Mouse (Mus musculus) CH12.LX (cell line): ENCODE measurements at regions not wholly inside any gene's neighbourhood (a gene's known extent, or its start where the extent isn't known, plus 50 kb on each side); places are given as distances from the start of the nearest gene placed in this dataset.

Experiments used
- DNase-seq: peaks from one replicate; pipeline ENCODE4 v3.0.0-alpha.2; 2013; ENCODE audit errors: extremely low read depth
- H3K27ac ChIP-seq: 2 replicates; pipeline ENCODE4 v1.5.1; 2012; ENCODE audit warnings: low read depth, mild to moderate bottlenecking, control low read depth, moderate library complexity; ENCODE audit not compliant: insufficient read depth
- H3K27me3 ChIP-seq: replicated peaks from 2 replicates; pipeline ENCODE3; 2012; ENCODE audit warnings: inconsistent platforms
- H3K36me3 ChIP-seq, 2 experiments: replicated peaks in 1 of 2; 2 replicates each; pipeline versions ENCODE3 to v1.6.1; 2012; ENCODE audit warnings: inconsistent platforms in 1 of 2, low read length in 1 of 2, mild to moderate bottlenecking in 1 of 2, mixed read lengths in 1 of 2, moderate library complexity in 1 of 2; ENCODE audit not compliant: control insufficient read depth in 1 of 2, insufficient read depth in 1 of 2
- H3K4me1 ChIP-seq, 2 experiments: 2 replicates each; pipeline ENCODE4 v1.6.1; 2012; ENCODE audit warnings: inconsistent platforms in 1 of 2, moderate library complexity in 1 of 2; ENCODE audit not compliant: insufficient read depth in 2 of 2, control insufficient read depth in 1 of 2
- H3K4me2 ChIP-seq: 2 replicates; pipeline ENCODE4 v1.6.1; 2012; ENCODE audit warnings: low read depth, mild to moderate bottlenecking, control low read depth; ENCODE audit not compliant: poor library complexity, insufficient read depth, severe bottlenecking
- H3K4me3 ChIP-seq, 3 experiments: fragments of 150-350 bp in 1 of 3; sonication (generic) in 1 of 3; replicated peaks in 1 of 3; 2 replicates each; pipeline versions ENCODE3 to v1.5.1; 2011 to 2012; ENCODE audit warnings: low read depth in 2 of 3, low read length in 2 of 3, mild to moderate bottlenecking in 2 of 3, moderate library complexity in 2 of 3, control low read depth in 1 of 3, improper control_type of control experiment in 1 of 3, inconsistent platforms in 1 of 3, mixed read lengths in 1 of 3; ENCODE audit not compliant: poor library complexity in 1 of 3
- H3K79me2 ChIP-seq: replicated peaks from 2 replicates; pipeline ENCODE4 v1.6.1; 2012; ENCODE audit warnings: mild to moderate bottlenecking, moderate library complexity; ENCODE audit not compliant: control insufficient read depth, poor library complexity, insufficient read depth, severe bottlenecking; ENCODE audit errors: extremely low read depth
- H3K9ac ChIP-seq: 2 replicates; pipeline ENCODE4 v1.6.1; 2012; ENCODE audit warnings: low read depth, mild to moderate bottlenecking, control low read depth, moderate library complexity; ENCODE audit not compliant: insufficient read depth
- H3K9me3 ChIP-seq: replicated peaks from 2 replicates; pipeline ENCODE3; 2012; ENCODE audit warnings: low read length, inconsistent platforms, mixed read lengths
- CHD2 ChIP-seq: IDR thresholded peaks from 2 replicates; pipeline ENCODE4 v1.6.1; 2011; ENCODE audit warnings: low read length, improper control_type of control experiment
- CTCF ChIP-seq, 2 experiments: IDR thresholded peaks in 1 of 2; conservative IDR thresholded peaks in 1 of 2; 2 replicates each; pipeline ENCODE4 v1.5.1; 2011 to 2012; ENCODE audit warnings: low read depth in 2 of 2, low read length in 2 of 2, improper control_type of control experiment in 1 of 2, inconsistent platforms in 1 of 2, mild to moderate bottlenecking in 1 of 2, moderate library complexity in 1 of 2
- ETS1 ChIP-seq: conservative IDR thresholded peaks from 2 replicates; pipeline ENCODE4 v1.6.1; 2012; ENCODE audit warnings: low read depth, mild to moderate bottlenecking, inconsistent platforms, low read length, improper control_type of control experiment, moderate library complexity
- KAT2A ChIP-seq: IDR thresholded peaks from 2 replicates; pipeline ENCODE4 v1.6.1; 2012; ENCODE audit warnings: low read length, improper control_type of control experiment, inconsistent platforms; ENCODE audit not compliant: insufficient replicate concordance
- MAFK ChIP-seq: IDR thresholded peaks from 2 replicates; pipeline ENCODE4 v1.6.1; 2011; ENCODE audit warnings: low read length, improper control_type of control experiment; ENCODE audit not compliant: insufficient replicate concordance
- MAZ ChIP-seq: IDR thresholded peaks from 2 replicates; pipeline ENCODE4 v1.6.1; 2012; ENCODE audit warnings: low read depth, mild to moderate bottlenecking, inconsistent platforms, low read length, improper control_type of control experiment, moderate library complexity
- MEF2A ChIP-seq: IDR thresholded peaks from 2 replicates; pipeline ENCODE4 v1.6.1; 2014; ENCODE audit warnings: low read depth, mild to moderate bottlenecking, inconsistent platforms, low read length, improper control_type of control experiment, borderline replicate concordance
- MXI1 ChIP-seq: IDR thresholded peaks from 2 replicates; pipeline ENCODE4 v1.6.1; 2011; ENCODE audit warnings: mild to moderate bottlenecking, low read depth, low read length, improper control_type of control experiment
- MYC ChIP-seq: IDR thresholded peaks from 2 replicates; pipeline ENCODE4 v1.6.1; 2011; ENCODE audit warnings: low read depth, mild to moderate bottlenecking, improper control_type of control experiment, low read length
- POLR2A ChIP-seq: IDR thresholded peaks from 2 replicates; pipeline ENCODE4 v1.6.1; 2011; ENCODE audit warnings: low read depth, mild to moderate bottlenecking, improper control_type of control experiment, low read length
- RCOR1 ChIP-seq: conservative IDR thresholded peaks from 2 replicates; pipeline ENCODE4 v1.6.1; 2012; ENCODE audit warnings: low read depth, mild to moderate bottlenecking, inconsistent platforms, low read length, improper control_type of control experiment
- TBP ChIP-seq: conservative IDR thresholded peaks from 2 replicates; pipeline ENCODE4 v1.6.1; 2011; ENCODE audit warnings: low read depth, low read length, improper control_type of control experiment
- TCF12 ChIP-seq: IDR thresholded peaks from 2 replicates; pipeline ENCODE4 v1.6.1; 2014; ENCODE audit warnings: low read depth, mild to moderate bottlenecking, inconsistent platforms, low read length, improper control_type of control experiment
- ZC3H11A ChIP-seq: IDR thresholded peaks from 2 replicates; pipeline ENCODE4 v1.6.1; 2012; ENCODE audit warnings: low read depth, mild to moderate bottlenecking, inconsistent platforms, low read length, improper control_type of control experiment
- ZKSCAN1 ChIP-seq: IDR thresholded peaks from 2 replicates; pipeline ENCODE4 v1.6.1; 2012; ENCODE audit warnings: low read depth, inconsistent platforms, low read length, improper control_type of control experiment, borderline replicate concordance
- ZNF384 ChIP-seq: IDR thresholded peaks from 2 replicates; pipeline ENCODE4 v1.6.1; 2012; ENCODE audit warnings: low read depth, low read length, improper control_type of control experiment, inconsistent platforms
- dilution Hi-C: fragments of 300-500 bp; cut with MboI; formaldehyde crosslinking; loops from 2 replicates; pipeline ENCODE4 v1.14.3; 2020; ENCODE audit warnings: low sequenced_read_pairs; ENCODE audit not compliant: extremely low pct_unique_long_range_greater_than_20kb, extremely low pct_ligation_motif_present
- in situ Hi-C: fragments of 300-500 bp; cut with MboI; formaldehyde crosslinking; loops from 3 replicates; pipeline ENCODE4 v1.14.3; 2019; ENCODE audit warnings: low sequenced_read_pairs, low pct_ligation_motif_present, low pct_unique_long_range_greater_than_20kb, mixed read lengths

DNA sequence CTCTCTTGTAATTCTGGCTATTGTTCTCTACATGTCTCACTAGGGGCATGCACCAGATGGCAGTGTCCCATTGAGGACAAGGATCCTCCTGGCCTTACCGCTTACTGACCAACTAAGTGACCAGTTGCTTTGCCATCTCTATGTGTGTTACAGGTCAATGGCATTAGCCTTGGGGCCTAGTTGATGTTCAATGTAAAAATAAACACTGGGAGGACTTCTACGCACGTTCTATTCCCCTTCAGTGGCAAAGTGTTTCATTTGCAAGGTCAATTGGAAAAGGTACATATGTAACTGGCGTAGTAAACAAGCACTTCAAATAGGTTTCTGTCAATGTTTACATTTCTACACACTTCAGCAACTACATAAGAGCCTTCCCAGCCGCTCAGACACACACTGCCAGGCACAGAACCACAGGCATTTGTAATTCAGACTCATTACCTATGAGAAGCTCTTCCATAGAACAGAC is 527.8 kb downstream of the Ppargc1a start:
- H3K27ac ChIP-seq = no peak overlapping the region
- in situ Hi-C loops (no loop called here), dilution Hi-C loops (no loop called here)
- H3K27me3 ChIP-seq = no peaks in the 10 kb centered on the region
- no peak overlapping the region for H3K9ac ChIP-seq
- peaks cover 39% of the 10 kb centered on the region for H3K9me3 ChIP-seq
- no peaks in the 10 kb centered on the region for H3K36me3 ChIP-seq
- no peak for TF ChIP-seq ETS1
- no peak for TF ChIP-seq CHD2
- no peak for TF ChIP-seq POLR2A
- TF ChIP-seq MYC = no peak
- TF ChIP-seq, all 38 proteins: peak for 0
- no peak overlapping the region for H3K4me3 ChIP-seq
- H3K4me2 ChIP-seq = no peak overlapping the region
- no peaks in the 10 kb centered on the region for H3K79me2 ChIP-seq
- H3K4me1 ChIP-seq = no peaks in the 10 kb centered on the region
- no peak for DNase-seq

DNA sequence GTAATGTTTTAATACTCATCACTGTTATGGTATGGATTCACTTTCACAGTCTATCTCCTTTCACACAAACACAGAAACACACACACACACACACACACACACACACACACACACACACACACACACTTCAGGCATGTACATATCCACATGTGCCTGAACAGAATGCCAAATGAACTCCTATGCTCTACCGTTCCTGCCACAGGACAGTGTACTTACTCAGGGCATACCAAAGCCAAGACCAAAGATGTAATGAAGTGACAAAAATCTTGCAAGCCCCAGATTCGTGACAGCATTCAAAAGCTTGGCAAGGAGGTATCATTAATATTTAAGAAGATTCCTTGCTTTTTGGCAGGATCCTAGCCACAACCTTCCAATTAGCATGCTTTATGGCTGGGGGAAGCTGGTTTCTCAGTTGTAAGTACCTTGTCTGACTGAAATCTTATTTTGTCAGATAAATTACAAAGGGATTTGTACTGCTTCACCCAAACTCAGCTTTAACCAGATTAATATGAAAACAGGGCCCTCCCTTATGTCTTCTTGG is 531.0 kb downstream of the Ppargc1a start:
- Histone ChIP-seq H3K27ac (no peak overlapping the region), H3K9ac (no peak overlapping the region), H3K27me3 (no peaks in the 10 kb centered on the region), H3K36me3 (no peaks in the 10 kb centered on the region), H3K4me1 (no peaks in the 10 kb centered on the region), H3K79me2 (no peaks in the 10 kb centered on the region), H3K9me3 (peaks cover 25% of the 10 kb centered on the region), H3K4me3 (no peak overlapping the region), H3K4me2 (no peak overlapping the region)
- no peak for TF ChIP-seq ZNF384
- TF ChIP-seq MAZ = no peak
- TF ChIP-seq MAFK = no peak
- no peak for TF ChIP-seq ZC3H11A
- TF ChIP-seq POLR2A = no peak
- no peak for TF ChIP-seq ZKSCAN1
- no peak for TF ChIP-seq TCF12
- TF ChIP-seq KAT2A = no peak
- TF ChIP-seq MEF2A = no peak
- dilution Hi-C loops (no loop called here), in situ Hi-C loops (no loop called here)
- DNase-seq = no peak

DNA sequence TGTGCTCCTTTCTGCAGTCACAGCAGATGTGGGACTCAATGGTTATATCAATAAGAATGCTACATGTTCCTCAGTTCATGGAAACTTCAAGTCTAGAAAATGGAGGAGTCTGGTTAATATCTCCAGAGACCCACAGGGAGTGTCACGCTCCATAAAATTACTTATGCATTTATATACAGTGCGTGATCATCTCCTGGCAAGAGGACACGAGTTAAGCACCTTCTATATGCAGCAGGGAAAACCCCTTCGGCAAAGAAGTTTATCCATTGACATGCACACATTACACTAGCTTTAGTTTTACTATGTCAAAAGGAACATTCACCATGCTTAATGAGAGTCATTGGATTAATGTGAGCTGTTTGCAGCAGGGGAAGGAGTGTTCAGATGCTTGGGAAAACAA is 538.6 kb downstream of the Ppargc1a start:
- no peaks in the 10 kb centered on the region for H3K79me2 ChIP-seq
- dilution Hi-C loops = no loop called here
- no peak overlapping the region for H3K4me2 ChIP-seq
- peaks cover 4% of the 10 kb centered on the region for H3K9me3 ChIP-seq
- no peak overlapping the region for H3K27ac ChIP-seq
- no peak for TF ChIP-seq ETS1
- TF ChIP-seq MAFK = no peak
- TF ChIP-seq RCOR1 = no peak
- TF ChIP-seq ZKSCAN1 = no peak
- TF ChIP-seq TBP = no peak
- TF ChIP-seq CTCF (conservative IDR thresholded peaks at IDR 0.05 in 1 of 2, IDR thresholded peaks at IDR 0.05 in 1 of 2; ENCODE audit: low read depth in 2 of 2, low read length in 2 of 2) = no peak
- no peak for TF ChIP-seq MXI1
- no peak for TF ChIP-seq ZC3H11A
- no peaks in the 10 kb centered on the region for H3K27me3 ChIP-seq
- in situ Hi-C loops = no loop called here
- no peak for DNase-seq
- no peaks in the 10 kb centered on the region for H3K36me3 ChIP-seq
- H3K4me1 ChIP-seq = no peaks in the 10 kb centered on the region
- no peak overlapping the region for H3K4me3 ChIP-seq
- H3K9ac ChIP-seq = no peak overlapping the region
